Mouse (Mus musculus) midbrain, embryonic 10.5 days (tissue): Measurements from ENCODE around the gene Ppp1r15a. TPM values are rescaled to one million over a fixed set of nuclear protein-coding genes. Genes with fewer than 3 reads are reported as not detected.

Source experiments
- DNase-seq: peaks from one replicate; pipeline ENCODE4 v3.0.0-alpha.2; 2017; ENCODE audit warnings: low spot score
- H3K27ac ChIP-seq: fragments of 300-500 bp; sonication (generic); replicated peaks from 2 replicates; pipeline ENCODE4 v1.5.1; 2016; ENCODE audit warnings: mild to moderate bottlenecking
- H3K27me3 ChIP-seq: fragments of 300-500 bp; sonication (generic); 2 replicates; pipeline ENCODE4 v1.6.1; 2016; ENCODE audit warnings: low read depth, mild to moderate bottlenecking; ENCODE audit not compliant: poor library complexity, severe bottlenecking
- H3K36me3 ChIP-seq: fragments of 300-500 bp; sonication (generic); 2 replicates; pipeline ENCODE4 v1.6.1; 2016; ENCODE audit warnings: mild to moderate bottlenecking, moderate library complexity
- H3K4me1 ChIP-seq: fragments of 300-500 bp; sonication (generic); 2 replicates; pipeline ENCODE4 v1.6.1; 2016
- H3K4me3 ChIP-seq: fragments of 300-500 bp; sonication (generic); 2 replicates; pipeline ENCODE4 v1.5.1; 2016; ENCODE audit warnings: mild to moderate bottlenecking, moderate library complexity
- H3K9me3 ChIP-seq: fragments of 300-500 bp; sonication (generic); replicated peaks from 2 replicates; pipeline ENCODE4 v1.6.1; 2016; ENCODE audit warnings: mild to moderate bottlenecking
- WGBS: fragments of 180-500 bp; shearing (Covaris S2); methylation state at CpG from one replicate; pipeline ENCODE4 v1.1.7; 2016; 5-methylcytosine and 5-hydroxymethylcytosine counted together
- polyA plus RNA-seq: library from polyadenylated mRNA; unstranded; fragments of >200 nt; fragmentation: Nextera tagmentation; extraction: Ambion mirVana; gene quantifications from 2 replicates; pipeline ENCODE4 v1.2.1, GENCODE M21; 2016

Gene Ppp1r15a
- polyA plus RNA-seq, 1 experiment from 2014 or later = 15.0 TPM

DNA sequence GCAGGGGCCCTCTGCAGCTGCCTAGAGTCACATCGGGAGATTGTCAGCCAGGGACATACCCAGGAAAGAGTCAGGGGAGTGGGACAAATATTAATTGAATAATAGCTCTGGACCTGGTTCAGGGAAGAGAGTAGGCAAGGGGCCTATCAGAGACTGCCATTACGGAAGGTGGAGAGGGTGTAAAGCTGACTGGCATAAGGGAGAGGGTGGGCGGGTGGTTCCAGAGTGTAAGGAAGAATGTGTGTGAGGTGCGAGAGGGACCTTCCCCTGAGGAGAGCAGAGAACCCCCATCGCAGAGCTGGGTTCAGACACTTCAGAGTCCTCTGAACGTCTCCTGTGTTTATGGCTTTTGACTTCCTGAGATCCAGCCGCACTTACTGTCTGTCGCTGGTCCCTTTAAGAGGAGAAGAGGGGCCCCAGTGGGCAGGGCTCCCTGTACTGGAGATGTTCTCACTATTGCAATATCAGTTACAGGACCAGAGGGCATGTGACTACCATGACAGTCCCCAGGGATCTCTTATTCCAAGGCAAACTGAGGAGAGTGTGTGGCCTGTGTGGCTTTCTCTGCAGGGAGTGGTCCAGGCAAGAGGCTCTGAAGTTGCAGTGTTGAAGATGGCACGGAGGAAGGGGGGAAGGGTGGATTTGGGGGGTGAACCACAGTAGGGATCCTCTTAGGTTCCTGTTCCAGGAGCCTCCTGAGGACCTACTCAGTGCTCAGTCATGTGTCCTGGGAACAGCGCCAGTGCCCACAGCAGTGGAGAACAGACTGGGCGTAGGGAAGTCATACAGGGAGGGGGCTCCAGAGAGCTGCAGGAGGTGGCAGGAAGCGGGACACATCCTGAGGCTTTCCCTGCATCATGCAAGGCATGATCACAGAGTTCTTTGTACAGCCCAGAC lies 35.8 kb upstream of the Ppp1r15a start:
- Histone ChIP-seq H3K4me3 (no peak overlapping the region), H3K27ac (no peak overlapping the region), H3K36me3 (no peaks in the 10 kb centered on the region), H3K9me3 (no peaks in the 10 kb centered on the region), H3K27me3 (no peaks in the 10 kb centered on the region), H3K4me1 (peaks cover 16% of the 10 kb centered on the region)
- WGBS = 62% methylated on average over 12 of the region's 12 CpGs
- no peak for DNase-seq

DNA sequence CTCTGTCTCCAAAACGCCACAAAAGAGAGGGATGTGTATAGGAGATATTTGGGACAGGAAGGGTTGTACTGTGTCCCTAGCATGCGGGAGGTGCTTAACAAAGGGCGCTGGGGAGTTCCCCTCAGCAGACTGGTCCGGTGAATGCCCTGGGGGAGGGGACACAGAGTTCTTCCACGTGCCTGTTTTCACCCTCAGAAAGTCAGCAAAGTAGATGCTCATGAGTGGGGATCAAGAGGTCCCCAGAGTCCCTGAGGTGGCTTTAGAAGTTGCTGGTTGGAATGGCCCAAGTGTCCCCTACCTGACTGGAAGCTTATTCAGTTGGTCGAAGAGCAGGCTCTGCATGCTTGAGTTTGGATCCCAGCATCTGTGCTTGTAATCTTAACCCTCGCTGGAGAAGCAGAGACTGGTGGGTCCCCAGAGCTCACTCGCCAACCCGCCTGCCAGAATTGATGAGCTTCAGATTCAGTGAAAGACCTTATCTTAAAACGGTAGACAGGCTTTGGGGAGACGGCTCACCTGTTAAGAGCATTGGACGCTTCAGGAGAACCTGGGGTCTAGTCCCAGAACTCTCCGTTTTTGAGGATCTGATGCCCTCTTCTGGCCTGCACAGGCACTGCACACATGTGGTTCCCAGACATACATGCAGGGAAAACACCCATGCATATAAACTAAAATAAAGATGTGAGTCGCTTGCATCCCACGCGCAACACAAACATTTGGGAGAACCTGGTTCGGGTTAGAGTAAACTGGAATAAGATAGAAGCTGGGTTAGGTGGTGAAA lies 35.0 kb upstream of the Ppp1r15a start:
- WGBS = 34% methylated on average over 17 of the region's 17 CpGs
- DNase-seq = peak; percentile 73
- H3K4me3 ChIP-seq = no peak overlapping the region
- H3K4me1 ChIP-seq = peaks cover 17% of the 10 kb centered on the region
- no peaks in the 10 kb centered on the region for H3K27me3 ChIP-seq
- no peaks in the 10 kb centered on the region for H3K9me3 ChIP-seq
- no peaks in the 10 kb centered on the region for H3K36me3 ChIP-seq
- no peak overlapping the region for H3K27ac ChIP-seq

- H3K36me3 ChIP-seq = no peaks in the 10 kb centered on the region
- H3K4me3 ChIP-seq = no peak overlapping the region
- H3K4me1 ChIP-seq = peaks cover 18% of the 10 kb centered on the region
- H3K27me3 ChIP-seq = no peaks in the 10 kb centered on the region
- no peaks in the 10 kb centered on the region for H3K9me3 ChIP-seq
- no peak for DNase-seq
- no peak overlapping the region for H3K27ac ChIP-seq
- 85% methylated on average over 7 of the region's 7 CpGs for WGBS
Observed at GRCm38 (mm10) chr7:45560241-45560640, 34.2 kb upstream of the Ppp1r15a start.

GRCm38 (mm10) chr7:45558907-45559306 lies 32.8 kb upstream of the Ppp1r15a start:
- no peaks in the 10 kb centered on the region for H3K9me3 ChIP-seq
- WGBS = 72% methylated on average over 6 of the region's 6 CpGs
- no peak overlapping the region for H3K27ac ChIP-seq
- no peak overlapping the region for H3K4me3 ChIP-seq
- no peaks in the 10 kb centered on the region for H3K36me3 ChIP-seq
- no peaks in the 10 kb centered on the region for H3K27me3 ChIP-seq
- DNase-seq = no peak
- peaks cover 23% of the 10 kb centered on the region for H3K4me1 ChIP-seq

DNA sequence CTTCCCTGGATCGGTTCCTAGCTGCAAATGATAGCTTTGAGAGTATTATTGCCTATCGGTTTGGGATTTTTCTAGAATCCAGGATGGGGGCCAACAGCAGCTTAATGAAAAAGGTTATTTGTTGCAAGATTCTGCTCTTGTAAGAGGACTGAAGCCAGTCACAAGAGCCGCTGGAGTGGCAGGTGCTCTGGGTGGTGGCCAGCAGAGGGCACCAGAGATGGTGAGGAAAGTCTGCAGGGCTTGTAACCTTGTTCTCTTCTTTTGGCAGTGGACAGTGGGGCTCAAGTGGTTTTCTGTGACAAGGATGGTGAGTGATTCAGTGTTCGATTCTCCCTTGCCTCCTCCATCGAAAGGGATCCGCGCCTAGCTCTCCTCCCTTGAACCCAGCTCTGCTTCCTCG lies 29.7 kb upstream of the Ppp1r15a start:
- Histone ChIP-seq H3K27ac (0 out of 2 replicates have a peak overlapping the region, but pooled peaks have one; percentile 19), H3K9me3 (no peaks in the 10 kb centered on the region), H3K36me3 (no peaks in the 10 kb centered on the region), H3K27me3 (no peaks in the 10 kb centered on the region), H3K4me3 (no peak overlapping the region), H3K4me1 (peaks cover 9% of the 10 kb centered on the region)
- WGBS = 20% methylated on average over 8 of the region's 8 CpGs
- DNase-seq = peak; percentile 83

GRCm38 (mm10) chr7:45554744-45555143 lies 28.7 kb upstream of the Ppp1r15a start, which contains the start of gene Hsd17b14:
TSS of gene Hsd17b14 (plus strand) at chr7:45554893.
- 43% methylated on average over 8 of the region's 8 CpGs for WGBS
- Histone ChIP-seq H3K36me3 (no peaks in the 10 kb centered on the region), H3K9me3 (no peaks in the 10 kb centered on the region), H3K4me3 (no peak within 1 kb of the TSS), H3K27me3 (no peaks in the 10 kb centered on the region), H3K4me1 (peaks cover 7% of the 10 kb centered on the region; the same call in 1 of the 2 replicates), H3K27ac (no peak within 1 kb of the TSS)
- DNase-seq = no peak

- no peaks in the 10 kb centered on the region for H3K27me3 ChIP-seq
- peaks cover 7% of the 10 kb centered on the region; the same call in 1 of the 2 replicates for H3K4me1 ChIP-seq
- no peak overlapping the region for H3K4me3 ChIP-seq
- DNase-seq = no peak
- H3K36me3 ChIP-seq = no peaks in the 10 kb centered on the region
- H3K27ac ChIP-seq = no peak overlapping the region
- WGBS = 93% methylated on average over 2 of the region's 2 CpGs
- H3K9me3 ChIP-seq = no peaks in the 10 kb centered on the region
Observed at GRCm38 (mm10) chr7:45553990-45554389, 27.9 kb upstream of the Ppp1r15a start.

GRCm38 (mm10) chr7:45553519-45553918 lies 27.5 kb upstream of the Ppp1r15a start:
- DNase-seq = no peak
- Histone ChIP-seq H3K27me3 (no peaks in the 10 kb centered on the region), H3K4me3 (no peak overlapping the region), H3K4me1 (peaks cover 7% of the 10 kb centered on the region; the same call in 1 of the 2 replicates), H3K27ac (no peak overlapping the region), H3K9me3 (no peaks in the 10 kb centered on the region), H3K36me3 (no peaks in the 10 kb centered on the region)
- 67% methylated on average over 8 of the region's 8 CpGs for WGBS

DNA sequence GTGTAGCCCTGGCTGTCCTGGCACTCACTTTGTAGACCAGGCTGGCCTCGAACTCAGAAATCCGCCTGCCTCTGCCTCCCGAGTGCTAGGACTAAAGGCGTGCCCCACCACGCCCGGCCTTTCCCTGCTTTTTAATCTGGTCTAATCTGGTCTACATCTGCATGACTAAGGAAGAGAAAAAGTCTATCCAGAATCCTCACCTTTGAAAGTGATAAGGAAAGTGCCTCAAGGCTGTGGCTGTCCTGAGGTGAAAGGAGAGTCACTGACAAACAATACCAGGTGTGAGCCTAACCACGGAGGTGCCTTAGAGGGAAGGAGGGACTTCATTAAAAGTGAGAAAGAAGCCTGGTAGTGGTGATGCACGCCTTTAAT lies 25.4 kb upstream of the Ppp1r15a start:
- H3K27ac ChIP-seq = no peak overlapping the region
- 82% methylated on average over 8 of the region's 8 CpGs for WGBS
- no peak for DNase-seq
- no peaks in the 10 kb centered on the region for H3K9me3 ChIP-seq
- H3K27me3 ChIP-seq = no peaks in the 10 kb centered on the region
- H3K36me3 ChIP-seq = no peaks in the 10 kb centered on the region
- H3K4me3 ChIP-seq = no peak overlapping the region
- H3K4me1 ChIP-seq = peaks cover 7% of the 10 kb centered on the region; the same call in 1 of the 2 replicates

DNA sequence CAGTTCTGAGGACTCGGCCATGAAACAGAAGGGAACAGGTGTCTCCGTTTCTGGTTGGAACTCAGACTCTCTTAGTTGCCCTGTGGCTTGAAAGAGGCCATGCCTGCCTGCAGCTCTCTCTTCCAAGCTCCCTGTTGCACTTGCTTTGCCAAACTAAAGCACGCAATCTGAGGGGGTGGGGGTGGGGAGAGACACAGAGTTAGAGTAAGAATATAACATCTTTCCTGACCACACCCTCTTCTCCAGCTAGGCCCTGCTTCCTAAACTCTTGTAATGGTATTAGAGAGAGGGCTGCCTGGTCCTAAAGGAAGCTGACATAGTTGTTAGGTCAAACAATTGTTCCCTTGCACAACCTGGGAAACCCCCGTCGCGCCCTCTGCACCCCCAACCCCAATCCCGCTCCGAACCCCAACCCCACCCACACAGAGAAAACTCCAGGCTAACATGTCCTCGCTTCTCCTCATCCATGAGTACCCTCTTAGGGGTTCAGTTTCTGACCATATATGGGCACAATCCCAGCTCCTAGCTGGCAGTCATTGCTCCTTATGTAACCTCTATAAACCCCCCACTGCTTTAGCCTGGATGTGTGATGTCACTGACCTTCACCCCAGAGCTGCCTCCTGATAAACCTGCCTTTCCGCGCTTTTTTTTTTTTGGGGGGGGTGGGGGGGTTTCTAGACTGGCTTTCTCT lies 24.9 kb upstream of the Ppp1r15a start:
- 77% methylated on average over 11 of the region's 11 CpGs for WGBS
- no peaks in the 10 kb centered on the region for H3K36me3 ChIP-seq
- peaks cover 6% of the 10 kb centered on the region; the same call in 1 of the 2 replicates for H3K4me1 ChIP-seq
- no peaks in the 10 kb centered on the region for H3K9me3 ChIP-seq
- H3K27me3 ChIP-seq = no peaks in the 10 kb centered on the region
- H3K4me3 ChIP-seq = no peak overlapping the region
- no peak for DNase-seq
- no peak overlapping the region for H3K27ac ChIP-seq

DNA sequence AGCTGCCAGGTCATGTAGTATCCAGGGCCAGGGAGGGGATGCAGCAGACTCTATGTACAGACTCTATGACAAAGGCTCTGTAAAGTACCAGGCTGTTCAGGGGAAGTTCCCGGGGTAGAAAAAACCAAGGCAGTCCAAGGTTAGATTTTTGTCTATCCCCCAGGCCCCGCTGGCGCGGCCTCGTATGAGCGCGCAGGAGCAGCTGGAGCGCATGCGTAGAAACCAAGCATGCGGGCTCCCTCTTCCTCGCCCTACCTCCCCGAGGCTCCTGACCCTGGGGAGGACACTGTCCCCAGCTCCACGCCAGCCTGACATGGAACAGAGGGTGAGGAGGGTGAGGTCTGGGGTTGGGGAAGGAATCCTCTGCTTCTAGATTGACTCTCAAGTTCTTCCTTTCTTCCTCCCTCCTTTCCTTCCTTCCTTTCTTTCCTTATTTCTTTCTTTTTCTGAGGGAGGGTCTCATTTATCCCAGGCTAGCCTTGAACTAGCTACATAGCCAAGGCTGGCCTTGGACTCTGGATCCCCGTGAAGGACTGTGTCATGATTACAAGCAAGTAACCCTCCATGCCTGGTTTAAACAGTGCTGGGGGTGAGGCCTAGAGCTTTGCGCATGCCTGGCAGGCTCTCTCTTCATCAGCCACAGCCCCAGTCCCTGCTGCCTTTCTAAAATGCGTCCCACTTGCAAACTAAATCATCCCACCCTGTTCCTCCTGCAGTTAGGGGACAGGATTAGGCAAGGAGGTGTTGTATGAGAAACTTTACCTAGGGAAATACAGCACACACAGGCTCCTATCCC lies 23.8 kb upstream of the Ppp1r15a start:
- no peaks in the 10 kb centered on the region for H3K27me3 ChIP-seq
- 87% methylated on average over 16 of the region's 16 CpGs for WGBS

DNA sequence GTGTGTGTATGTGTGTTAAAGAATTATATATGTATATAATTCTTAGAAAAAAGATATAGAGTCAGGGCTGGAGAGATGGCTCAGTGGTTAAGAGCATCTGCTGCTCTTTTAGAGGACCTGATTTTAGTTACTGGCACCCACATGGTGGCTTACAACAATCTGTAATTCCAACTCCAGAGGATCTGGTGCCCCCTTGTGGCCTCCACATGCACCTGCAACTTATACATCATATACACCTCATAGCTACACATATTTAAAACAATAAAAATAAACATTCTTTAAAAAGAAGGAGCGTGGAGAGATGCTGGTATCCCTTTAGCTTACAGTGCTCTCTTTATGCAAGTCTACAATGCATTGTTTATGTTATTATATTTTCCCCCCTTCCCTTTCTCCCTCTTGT lies 18.5 kb upstream of the Ppp1r15a start:
- Histone ChIP-seq H3K36me3 (no peaks in the 10 kb centered on the region), H3K9me3 (0 out of 2 replicates have a peak, but pooled peaks cover 4% of the 10 kb centered on the region), H3K27me3 (no peaks in the 10 kb centered on the region), H3K4me1 (peaks cover 4% of the 10 kb centered on the region; the same call in 1 of the 2 replicates), H3K4me3 (no peak overlapping the region), H3K27ac (no peak overlapping the region)
- DNase-seq = no peak
- WGBS = 85% methylated on average over 1 of the region's 1 CpGs

More for the DNA sequence above, 23.8 kb upstream of the Ppp1r15a start:
- H3K4me1 ChIP-seq = peaks cover 3% of the 10 kb centered on the region; the same call in 1 of the 2 replicates
- H3K27ac ChIP-seq = no peak overlapping the region
- H3K36me3 ChIP-seq = no peaks in the 10 kb centered on the region
- H3K4me3 ChIP-seq = no peak overlapping the region
- no peak for DNase-seq
- H3K9me3 ChIP-seq = no peaks in the 10 kb centered on the region
